Mouse (Mus musculus) erythroblast, embryonic 14.5 days (primary cell): ENCODE data around the gene Rims3. TPM values are rescaled to one million over a fixed set of nuclear protein-coding genes. Genes with fewer than 3 reads are reported as not detected.

ENCODE experiments used
- H3K27me3 ChIP-seq: 2 replicates; pipeline ENCODE4 v1.6.1; 2012; ENCODE audit warnings: inconsistent platforms; ENCODE audit not compliant: control insufficient read depth
- H3K36me3 ChIP-seq: 2 replicates; pipeline ENCODE4 v1.6.1; 2012; ENCODE audit warnings: mild to moderate bottlenecking, inconsistent platforms; ENCODE audit not compliant: control insufficient read depth
- H3K4me1 ChIP-seq: 2 replicates; pipeline ENCODE4 v1.6.1; 2012; ENCODE audit warnings: inconsistent platforms; ENCODE audit not compliant: control insufficient read depth
- H3K4me3 ChIP-seq: replicated peaks from 2 replicates; pipeline ENCODE3; 2012; ENCODE audit warnings: moderate library complexity, mild to moderate bottlenecking, inconsistent platforms
- H3K9me3 ChIP-seq: 2 replicates; pipeline ENCODE4 v1.6.1; 2012; ENCODE audit warnings: low read length, inconsistent platforms, mixed read lengths; ENCODE audit not compliant: control insufficient read depth
- GATA1 ChIP-seq: IDR thresholded peaks from 2 replicates; pipeline ENCODE4 v1.6.1; 2012; ENCODE audit warnings: low read length, inconsistent platforms, mixed read lengths
- TAL1 ChIP-seq: IDR thresholded peaks from 3 replicates; pipeline ENCODE4 v1.6.1; 2012; ENCODE audit warnings: low read length, inconsistent platforms, mixed read lengths
- polyA plus RNA-seq: library from polyadenylated mRNA; stranded (reverse); fragments of >175 nt; gene quantifications from 2 replicates; pipeline ENCODE4 v1.2.3, GENCODE M21; 2012

The Rims3 gene
- polyA plus RNA-seq, 1 experiment = 0.04 TPM

DNA sequence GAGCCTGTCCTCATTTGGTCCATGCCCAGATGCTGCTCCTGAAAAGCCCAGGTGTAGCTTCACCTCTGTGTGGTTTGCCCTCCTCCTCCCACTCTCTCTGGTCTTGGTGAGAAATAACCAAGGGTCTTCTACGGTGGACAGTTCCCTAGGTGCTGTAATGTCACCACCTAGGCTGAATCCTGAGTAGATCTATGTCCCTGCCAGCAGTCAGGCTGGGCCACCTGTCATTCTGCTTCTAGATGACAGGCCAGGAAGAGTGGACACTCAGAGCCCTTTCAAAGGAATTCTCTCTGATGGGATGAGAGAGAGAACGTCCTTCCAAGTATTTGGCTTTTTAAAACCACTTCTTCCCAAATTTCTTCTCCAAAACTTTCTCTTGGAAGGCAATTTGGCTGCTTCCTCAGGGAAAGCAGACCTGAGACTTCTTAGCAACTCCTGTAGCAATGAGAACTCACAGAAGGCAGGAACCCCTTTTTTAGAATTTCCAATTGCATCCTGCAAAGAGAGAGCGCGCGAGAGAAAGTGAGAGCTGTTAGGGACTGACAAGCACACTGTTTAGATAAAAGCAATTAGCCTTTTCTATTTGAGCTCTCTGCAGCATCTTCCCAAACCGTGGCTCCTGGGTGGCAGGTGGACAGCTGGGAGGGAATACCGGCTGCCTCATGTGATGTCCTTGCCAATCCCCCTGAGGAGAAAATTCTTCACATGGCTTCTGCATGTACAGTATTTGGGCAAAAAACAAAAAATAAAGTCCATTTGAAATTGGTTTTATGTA, 41.4 kb downstream of the Rims3 start:
- no peaks in the 10 kb centered on the region for H3K4me1 ChIP-seq
- no peaks in the 10 kb centered on the region for H3K9me3 ChIP-seq
- H3K27me3 ChIP-seq = peaks cover 3% of the 10 kb centered on the region
- H3K4me3 ChIP-seq = no peak overlapping the region
- no peaks in the 10 kb centered on the region for H3K36me3 ChIP-seq
- TF ChIP-seq TAL1 (no peak), GATA1 (no peak)

DNA sequence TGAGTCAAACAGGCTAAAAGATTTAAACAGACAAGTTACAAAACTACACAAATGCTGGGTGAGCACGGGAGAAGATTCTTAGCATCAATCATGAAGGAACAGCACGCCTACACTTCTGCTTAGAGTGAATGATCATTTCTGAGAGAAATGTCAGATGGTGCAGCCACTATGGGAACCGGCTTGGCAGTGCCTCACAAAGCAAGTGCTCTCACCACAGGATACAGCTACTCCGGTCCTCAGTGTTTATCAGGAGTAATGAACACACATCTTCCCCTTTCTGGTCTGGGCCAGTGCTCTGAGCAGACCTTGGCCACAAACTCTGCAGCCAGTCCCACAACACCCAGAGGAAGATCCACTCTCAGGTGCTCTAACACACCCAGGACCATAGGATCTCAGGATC, 49.9 kb downstream of the Rims3 start:
- Histone ChIP-seq H3K36me3 (no peaks in the 10 kb centered on the region), H3K27me3 (peaks cover 4% of the 10 kb centered on the region; the same call in 1 of the 2 replicates), H3K4me1 (no peaks in the 10 kb centered on the region; the same call in 1 of the 2 replicates), H3K9me3 (no peaks in the 10 kb centered on the region), H3K4me3 (no peak overlapping the region)
- TF ChIP-seq GATA1 (no peak), TAL1 (no peak)

- no peaks in the 10 kb centered on the region; the same call in none of the 2 replicates for H3K4me1 ChIP-seq
- H3K27me3 ChIP-seq = peaks cover 4% of the 10 kb centered on the region; the same call in 1 of the 2 replicates
- no peak overlapping the region for H3K4me3 ChIP-seq
- H3K9me3 ChIP-seq = no peaks in the 10 kb centered on the region
- no peaks in the 10 kb centered on the region for H3K36me3 ChIP-seq
- TF ChIP-seq GATA1 (no peak), TAL1 (no peak)
Measured at GRCm38 (mm10) chr4:120905644-120906043, 51.0 kb downstream of the Rims3 start.

DNA sequence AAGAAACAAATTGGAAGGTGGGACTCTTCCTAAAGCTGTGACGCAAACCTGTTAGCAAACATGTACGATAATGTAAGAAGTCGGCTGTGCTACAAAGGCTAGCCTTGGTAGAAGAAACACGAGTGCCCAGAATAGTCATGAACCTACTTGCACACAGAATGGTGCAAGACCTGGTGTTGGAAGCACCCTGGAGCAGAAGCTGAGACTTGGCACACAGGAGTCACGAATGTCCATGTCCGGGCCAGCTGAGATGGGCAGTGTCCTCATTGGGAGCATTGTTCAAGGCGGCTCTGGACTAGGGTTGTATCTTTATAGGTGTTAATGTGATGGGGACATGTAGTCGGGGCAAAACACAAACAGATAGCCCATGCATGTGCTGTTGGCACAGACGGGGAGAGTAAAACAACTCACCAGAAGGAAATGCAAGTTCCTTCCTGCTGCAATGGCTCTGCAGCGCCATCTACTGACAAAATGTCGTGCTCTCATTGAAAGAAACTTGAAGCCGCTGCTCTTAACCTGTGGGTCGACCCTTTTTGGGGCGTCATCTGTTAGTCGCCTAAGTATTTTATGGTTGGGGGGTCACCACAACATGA, 55.0 kb downstream of the Rims3 start:
- TF ChIP-seq GATA1 (no peak), TAL1 (no peak)
- Histone ChIP-seq H3K4me3 (no peak overlapping the region), H3K36me3 (no peaks in the 10 kb centered on the region)

GRCm38 (mm10) chr4:120911086-120911485, 56.5 kb downstream of the Rims3 start:
- Histone ChIP-seq H3K9me3 (no peaks in the 10 kb centered on the region), H3K36me3 (no peaks in the 10 kb centered on the region), H3K4me3 (no peak overlapping the region), H3K27me3 (no peaks in the 10 kb centered on the region; the same call in 1 of the 2 replicates), H3K4me1 (no peaks in the 10 kb centered on the region; the same call in 1 of the 2 replicates)
- no peak for TF ChIP-seq GATA1

More for the DNA sequence above, 55.0 kb downstream of the Rims3 start:
- Histone ChIP-seq H3K9me3 (no peaks in the 10 kb centered on the region), H3K27me3 (no peaks in the 10 kb centered on the region; the same call in 1 of the 2 replicates), H3K4me1 (no peaks in the 10 kb centered on the region; the same call in none of the 2 replicates)

DNA sequence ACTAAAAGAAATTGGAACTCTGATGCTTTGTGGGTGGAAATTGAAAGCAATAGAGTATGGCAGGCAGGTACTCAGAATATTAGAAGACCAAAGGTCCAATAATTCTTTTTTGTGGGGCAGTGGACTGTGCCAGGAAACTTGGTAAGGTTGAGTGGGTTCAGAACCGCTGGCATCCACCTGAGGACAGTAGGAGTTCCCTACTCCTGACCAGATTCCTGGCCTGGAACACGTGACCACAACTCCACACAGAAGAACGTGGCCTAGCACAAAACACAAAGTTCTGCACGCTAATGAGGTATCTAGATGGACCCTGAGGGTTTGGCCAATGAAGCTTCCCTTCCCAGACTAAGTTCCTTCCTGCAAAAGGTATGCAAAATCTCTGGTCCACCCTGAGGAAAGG, 58.2 kb downstream of the Rims3 start:
- Histone ChIP-seq H3K36me3 (no peaks in the 10 kb centered on the region), H3K4me1 (no peaks in the 10 kb centered on the region; the same call in 1 of the 2 replicates), H3K4me3 (no peak overlapping the region), H3K27me3 (no peaks in the 10 kb centered on the region; the same call in 1 of the 2 replicates), H3K9me3 (no peaks in the 10 kb centered on the region)
- TF ChIP-seq GATA1 (no peak), TAL1 (no peak)

DNA sequence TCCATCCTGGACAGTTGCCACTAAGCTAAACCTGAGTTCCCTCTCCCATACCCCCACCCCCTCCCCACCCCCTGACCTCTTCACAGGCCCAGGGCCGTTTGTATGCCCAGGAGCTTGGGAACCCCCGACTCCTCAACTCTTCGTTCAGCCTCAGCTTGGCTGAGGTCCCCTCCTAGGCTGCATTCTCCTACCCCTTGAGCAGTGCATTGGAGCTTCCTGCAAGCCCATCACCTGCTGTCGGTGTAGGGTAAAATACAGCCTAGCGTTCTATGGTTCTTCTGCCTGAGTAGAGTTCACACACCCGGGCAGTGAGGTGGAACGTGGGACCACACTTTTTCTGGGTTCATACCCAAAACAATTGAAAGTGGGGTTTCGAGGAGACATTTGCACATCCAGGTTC, 58.8 kb downstream of the Rims3 start:
- TF ChIP-seq TAL1 = no peak
- no peak for TF ChIP-seq GATA1
- Histone ChIP-seq H3K4me1 (no peaks in the 10 kb centered on the region; the same call in 1 of the 2 replicates), H3K27me3 (no peaks in the 10 kb centered on the region), H3K9me3 (no peaks in the 10 kb centered on the region), H3K4me3 (no peak overlapping the region), H3K36me3 (no peaks in the 10 kb centered on the region)

- H3K27me3 ChIP-seq = no peaks in the 10 kb centered on the region
- no peaks in the 10 kb centered on the region; the same call in 1 of the 2 replicates for H3K4me1 ChIP-seq
- no peak overlapping the region for H3K4me3 ChIP-seq
- H3K36me3 ChIP-seq = no peaks in the 10 kb centered on the region
- no peaks in the 10 kb centered on the region for H3K9me3 ChIP-seq
- TF ChIP-seq TAL1 (no peak), GATA1 (no peak)
Measured at GRCm38 (mm10) chr4:120913861-120914260, 59.2 kb downstream of the Rims3 start.

- Histone ChIP-seq H3K4me1 (no peaks in the 10 kb centered on the region; the same call in 1 of the 2 replicates), H3K27me3 (no peaks in the 10 kb centered on the region), H3K4me3 (no peak overlapping the region), H3K9me3 (no peaks in the 10 kb centered on the region), H3K36me3 (peaks cover 2% of the 10 kb centered on the region)
- TF ChIP-seq GATA1 (no peak), TAL1 (no peak)
Measured at GRCm38 (mm10) chr4:120914501-120914900, 59.9 kb downstream of the Rims3 start.
